ENCODE assay signal across 7 mouse cellular contexts in the genomic region with DNA sequence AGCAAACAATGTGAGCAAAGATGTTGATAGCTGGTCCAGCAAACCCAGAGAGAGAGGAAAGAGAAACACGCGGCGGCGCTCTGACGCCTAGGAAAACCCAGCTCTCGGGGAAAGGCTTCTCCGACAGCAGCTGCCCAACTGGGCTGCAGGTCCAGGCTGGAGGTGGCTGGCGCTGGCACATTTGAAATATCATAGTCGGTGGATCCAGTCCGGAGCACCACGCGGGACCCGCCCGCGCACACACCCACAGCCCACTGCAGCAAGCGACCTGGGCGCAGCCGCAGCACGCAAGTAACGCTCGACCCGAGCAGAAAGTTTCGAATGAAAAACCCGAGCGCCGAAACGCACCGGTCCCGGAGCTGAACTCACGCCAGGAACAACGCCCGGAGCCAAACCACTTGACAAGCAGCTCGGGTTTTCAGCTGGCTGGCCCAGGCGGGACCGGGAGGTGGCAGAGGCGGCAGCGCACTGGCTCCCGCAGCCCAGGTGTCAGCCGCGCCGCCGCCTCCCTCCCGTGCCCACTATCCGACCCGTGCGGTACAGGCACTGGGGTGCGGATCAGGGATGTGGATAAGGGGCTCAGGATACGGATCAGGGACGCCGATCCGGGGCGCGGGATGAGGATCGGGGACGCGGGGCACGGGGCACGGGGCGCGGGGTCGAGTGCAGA. TPM values are rescaled to one million over a fixed set of nuclear protein-coding genes. Genes with fewer than 3 reads are reported as not detected.
A peak's percentile ranks its signal among the peaks of the same experiment; 100 is the strongest.
DNase-seq lines count a peak whose midpoint lies in the region; ATAC-seq and TF ChIP-seq lines count a peak whose summit lies in the region.

No protein-coding gene starts in this region.

- DNase-seq in adrenal gland, postnatal 10 days = peak; percentile 78
- DNase-seq in embryo, embryonic 9.5 days (ENCODE audit: extremely low spot score) = peak; percentile 60
- DNase-seq in heart, adult 11 months = peak; percentile 94
- peak; percentile 79 for DNase-seq in kidney, adult 18-20 months
- peak; percentile 69 for DNase-seq in limb, embryonic 14.5 days (ENCODE audit: low spot score)
- peak; percentile 25 to 40 for DNase-seq in spleen, postnatal 10 days (ENCODE audit: low spot score in 2 of 2)

- no peaks in the 10 kb centered on the region for H3K9me3 ChIP-seq in limb, embryonic 14.5 days (ENCODE audit: control insufficient read depth, low read length)
- H3K9me3 ChIP-seq in midbrain, embryonic 16.5 days (replicated peaks; ENCODE audit: control insufficient read depth, low read length, poor library complexity, severe bottlenecking) = no peaks in the 10 kb centered on the region

- peak; percentile 24; the same call in 1 of the 2 replicates for ATAC-seq in limb, embryonic 14.5 days (ENCODE audit: low FRiP score, low read depth)
- ATAC-seq in midbrain, embryonic 16.5 days = peak; percentile 79

- 1% methylated on average over 38 of the region's 61 CpGs for WGBS in limb, embryonic 14.5 days
- WGBS in midbrain, embryonic 16.5 days = 0% methylated on average over 40 of the region's 61 CpGs

- H3K27ac ChIP-seq in limb, embryonic 14.5 days (replicated peaks; ENCODE audit: low read depth, low read length) = peak overlapping the region; percentile 74
- H3K27ac ChIP-seq in midbrain, embryonic 16.5 days (ENCODE audit: low read length) = peak overlapping the region; percentile 92

- H3K36me3 ChIP-seq in limb, embryonic 14.5 days (ENCODE audit: control insufficient read depth, insufficient read depth, low read length) = no peaks in the 10 kb centered on the region
- H3K36me3 ChIP-seq in midbrain, embryonic 16.5 days (ENCODE audit: control insufficient read depth, insufficient read depth, low read length) = no peaks in the 10 kb centered on the region

- H3K27me3 ChIP-seq in limb, embryonic 14.5 days (ENCODE audit: control insufficient read depth, insufficient read depth, low read length) = no peaks in the 10 kb centered on the region
- H3K27me3 ChIP-seq in midbrain, embryonic 16.5 days (ENCODE audit: control insufficient read depth, insufficient read depth, low read depth, low read length) = no peaks in the 10 kb centered on the region

- H3K4me1 ChIP-seq in limb, embryonic 14.5 days (ENCODE audit: control insufficient read depth, insufficient read depth, low read length) = peaks cover 14% of the 10 kb centered on the region
- H3K4me1 ChIP-seq in midbrain, embryonic 16.5 days (ENCODE audit: control insufficient read depth, insufficient read depth, low read length) = peaks cover 4% of the 10 kb centered on the region; the same call in 1 of the 2 replicates

- peak overlapping the region; percentile 85 for H3K4me2 ChIP-seq in limb, embryonic 14.5 days (replicated peaks; ENCODE audit: low read depth, low read length, severe bottlenecking)
- H3K4me2 ChIP-seq in midbrain, embryonic 16.5 days (ENCODE audit: low read length) = peak overlapping the region; percentile 77

- peak overlapping the region; percentile 89 for H3K4me3 ChIP-seq in limb, embryonic 14.5 days (replicated peaks; ENCODE audit: low read length)
- H3K4me3 ChIP-seq in midbrain, embryonic 16.5 days (ENCODE audit: low read depth, low read length) = peak overlapping the region; percentile 97

- H3K9ac ChIP-seq in limb, embryonic 14.5 days (ENCODE audit: low read depth, low read length, severe bottlenecking) = peak overlapping the region; percentile 75
- peak overlapping the region; percentile 90 for H3K9ac ChIP-seq in midbrain, embryonic 16.5 days (ENCODE audit: low read depth, low read length)

- no peak for TF ChIP-seq POLR2A in limb, embryonic 14.5 days (IDR thresholded peaks at IDR 0.05; ENCODE audit: borderline replicate concordance, extremely low read depth, insufficient read depth, insufficient read length)

RNA-seq across cellular contexts. Expression of gene Srpk2, which starts 9.5 kb away (rescaled TPM):
- 10 to 100 TPM; 43.0 to 50.7 TPM for total RNA-seq in adrenal gland, postnatal 10 days (2021)
- polyA plus RNA-seq in limb, embryonic 14.5 days (2012; rRNA removed) = 39.9 and 44.1 TPM in 2 replicates
- polyA plus RNA-seq in limb, embryonic 14.5 days (2014; fragmentation: Nextera tagmentation; extraction: Ambion mirVana) = 60.8 and 70.8 TPM in 2 replicates
- 105 and 112 TPM in 2 replicates for polyA plus RNA-seq in midbrain, embryonic 16.5 days (2015; fragmentation: Nextera tagmentation; extraction: Ambion mirVana)

Comparison
In these comparisons a context has a peak if more than half of its experiments do, and no peak if none do; other contexts are left out.
1. Peak in every context shown above with its lines: DNase-seq, ATAC-seq, H3K4me3 ChIP-seq and H3K27ac ChIP-seq.
2. DNase-seq: peak in every context shown above with its lines; median percentile 94 in heart, adult 11 months; 79 in kidney, adult 18-20 months; 78 in adrenal gland, postnatal 10 days; 69 in limb, embryonic 14.5 days; 60 in embryo, embryonic 9.5 days; 32 in spleen, postnatal 10 days.